Mouse (Mus musculus): ENCODE measurements around the gene Scd2. TPM values are rescaled to one million over a fixed set of nuclear protein-coding genes. Genes with fewer than 3 reads are reported as not detected.

Gene Scd2
- polyA plus RNA-seq, 1 experiment from 2014 or later, result 6.2 TPM

DNA sequence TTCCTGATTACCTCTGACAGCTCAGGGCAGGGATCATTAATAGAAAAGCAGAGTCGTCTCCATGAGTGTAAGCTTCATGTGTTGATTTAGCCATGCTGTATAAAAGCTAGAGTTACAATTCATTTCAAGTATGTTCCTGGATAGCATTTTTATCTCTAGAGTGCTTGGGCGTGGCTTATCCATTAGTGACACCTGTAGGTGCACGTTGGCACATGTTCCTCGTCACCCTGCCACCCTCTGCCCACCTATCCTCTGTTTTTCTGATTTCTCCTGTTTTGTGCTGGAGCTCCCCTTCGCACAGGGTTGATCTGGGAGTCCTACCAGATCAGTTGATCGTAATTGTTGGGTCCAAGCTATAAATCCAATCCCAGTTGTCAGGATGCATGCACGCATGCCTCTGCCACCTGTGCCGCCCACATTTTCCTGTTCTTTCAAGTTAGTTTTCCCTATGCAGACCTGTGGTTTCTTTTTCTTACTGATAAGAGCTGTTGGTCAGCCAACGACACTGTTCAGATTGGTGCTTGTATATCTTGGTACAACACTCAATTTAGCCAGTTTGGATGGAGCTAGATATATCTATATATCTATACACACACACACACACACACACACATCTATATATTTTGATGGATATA, 8.3 kb downstream of the Scd2 start:
- 51% methylated on average over 9 of the region's 9 CpGs for WGBS (ENCODE audit: insufficient replicate concordance)
- DNase-seq, result no peak
- Histone ChIP-seq H3K9ac (replicated peaks) (no peak overlapping the region), H3K36me3 (replicated peaks; ENCODE audit: insufficient read depth, low read length) (peaks cover 77% of the 10 kb centered on the region), H3K4me3 (ENCODE audit: low read depth, low read length) (0 out of 2 replicates have a peak overlapping the region, but pooled peaks have one; percentile 0), H3K27me3 (ENCODE audit: insufficient read depth, low read length) (no peaks in the 10 kb centered on the region), H3K9me3 (ENCODE audit: low read length) (no peaks in the 10 kb centered on the region), H3K4me1 (ENCODE audit: insufficient read depth) (peaks cover 40% of the 10 kb centered on the region), H3K27ac (ENCODE audit: low read depth) (peak overlapping the region; percentile 58; the same call in 1 of the 2 replicates), H3K4me2 (ENCODE audit: low read depth, low read length) (peak overlapping the region; percentile 15)
- TF ChIP-seq CTCF (IDR thresholded peaks at IDR 0.05; ENCODE audit: low read depth), result 0 out of 2 replicates have a peak, but pooled peaks have one; percentile 12
- peak; percentile 85 for TF ChIP-seq EP300 (IDR thresholded peaks at IDR 0.05; ENCODE audit: low read depth)
- peak; percentile 79 for ATAC-seq

DNA sequence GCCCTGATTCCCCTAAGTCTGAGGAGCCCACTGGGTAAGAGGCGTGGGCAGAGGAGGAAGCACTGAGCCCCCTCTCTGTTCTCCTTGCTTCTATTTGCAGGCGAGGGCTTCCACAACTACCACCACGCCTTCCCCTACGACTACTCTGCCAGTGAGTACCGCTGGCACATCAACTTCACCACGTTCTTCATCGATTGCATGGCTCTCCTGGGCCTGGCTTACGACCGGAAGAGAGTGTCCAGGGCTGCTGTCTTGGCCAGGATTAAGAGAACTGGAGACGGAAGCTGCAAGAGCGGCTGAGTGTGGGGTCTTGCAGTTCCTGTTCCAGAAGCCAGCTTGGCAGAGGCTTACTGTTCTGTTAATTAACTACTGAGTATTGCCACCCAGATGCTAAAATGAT, 9.4 kb downstream of the Scd2 start:
- Histone ChIP-seq H3K27ac (ENCODE audit: low read depth) (no peak overlapping the region), H3K27me3 (ENCODE audit: insufficient read depth, low read length) (no peaks in the 10 kb centered on the region), H3K4me1 (ENCODE audit: insufficient read depth) (peaks cover 31% of the 10 kb centered on the region), H3K9ac (replicated peaks) (no peak overlapping the region), H3K9me3 (ENCODE audit: low read length) (no peaks in the 10 kb centered on the region), H3K4me2 (ENCODE audit: low read depth, low read length) (no peak overlapping the region), H3K4me3 (ENCODE audit: low read depth, low read length) (no peak overlapping the region), H3K36me3 (replicated peaks; ENCODE audit: insufficient read depth, low read length) (peaks cover 83% of the 10 kb centered on the region)
- 81% methylated on average over 11 of the region's 11 CpGs for WGBS (ENCODE audit: insufficient replicate concordance)
- TF ChIP-seq EP300 (IDR thresholded peaks at IDR 0.05; ENCODE audit: low read depth), result no peak
- no peak for TF ChIP-seq CTCF (IDR thresholded peaks at IDR 0.05; ENCODE audit: low read depth)
- no peak for ATAC-seq
- no peak for DNase-seq

GRCm38 (mm10) chr19:44303502-44303901, 10.0 kb downstream of the Scd2 start:
- Histone ChIP-seq H3K27me3 (ENCODE audit: insufficient read depth, low read length) (no peaks in the 10 kb centered on the region), H3K4me1 (ENCODE audit: insufficient read depth) (peaks cover 25% of the 10 kb centered on the region), H3K4me3 (ENCODE audit: low read depth, low read length) (no peak overlapping the region), H3K9me3 (ENCODE audit: low read length) (no peaks in the 10 kb centered on the region), H3K36me3 (replicated peaks; ENCODE audit: insufficient read depth, low read length) (peaks cover 82% of the 10 kb centered on the region), H3K27ac (ENCODE audit: low read depth) (no peak overlapping the region), H3K9ac (replicated peaks) (no peak overlapping the region), H3K4me2 (ENCODE audit: low read depth, low read length) (no peak overlapping the region)
- 86% methylated on average over 8 of the region's 8 CpGs for WGBS (ENCODE audit: insufficient replicate concordance)
- ATAC-seq, result no peak
- no peak for DNase-seq
- TF ChIP-seq EP300 (IDR thresholded peaks at IDR 0.05; ENCODE audit: low read depth) (no peak), CTCF (IDR thresholded peaks at IDR 0.05; ENCODE audit: low read depth) (no peak)

DNA sequence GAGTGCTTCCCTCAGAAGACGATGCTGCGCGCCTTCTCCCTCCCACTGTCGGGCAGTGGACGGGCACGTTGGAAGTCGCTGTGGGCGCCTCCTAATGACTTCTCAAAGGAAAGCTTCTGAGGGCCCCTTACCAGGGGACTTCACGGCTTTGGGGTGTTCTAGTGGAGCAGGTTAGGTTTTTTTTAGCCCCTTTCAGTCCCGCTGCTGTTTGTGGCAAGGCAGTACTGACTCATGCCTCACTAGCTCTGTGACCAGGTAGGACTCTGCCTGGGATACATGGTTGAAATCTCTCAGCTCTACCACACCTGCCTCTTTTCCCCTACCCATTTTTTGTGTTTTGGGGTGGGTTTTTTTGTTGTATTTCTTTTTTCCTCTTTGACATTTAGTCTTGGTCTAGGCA, 10.9 kb downstream of the Scd2 start:
- WGBS (ENCODE audit: insufficient replicate concordance), result 86% methylated on average over 10 of the region's 10 CpGs
- no peaks in the 10 kb centered on the region for H3K27me3 ChIP-seq (ENCODE audit: insufficient read depth, low read length)
- H3K9me3 ChIP-seq (ENCODE audit: low read length), result no peaks in the 10 kb centered on the region
- peaks cover 77% of the 10 kb centered on the region for H3K36me3 ChIP-seq (replicated peaks; ENCODE audit: insufficient read depth, low read length)
- H3K4me1 ChIP-seq (ENCODE audit: insufficient read depth), result peaks cover 15% of the 10 kb centered on the region
- no peak overlapping the region for H3K27ac ChIP-seq (ENCODE audit: low read depth)
- H3K9ac ChIP-seq (replicated peaks), result no peak overlapping the region
- no peak overlapping the region for H3K4me3 ChIP-seq (ENCODE audit: low read depth, low read length)
- no peak for DNase-seq
- H3K4me2 ChIP-seq (ENCODE audit: low read depth, low read length), result no peak overlapping the region
- TF ChIP-seq EP300 (IDR thresholded peaks at IDR 0.05; ENCODE audit: low read depth) (no peak), CTCF (IDR thresholded peaks at IDR 0.05; ENCODE audit: low read depth) (no peak)
- ATAC-seq, result no peak

GRCm38 (mm10) chr19:44304851-44305510, 11.5 kb downstream of the Scd2 start:
- Histone ChIP-seq H3K36me3 (replicated peaks; ENCODE audit: insufficient read depth, low read length) (peaks cover 74% of the 10 kb centered on the region), H3K4me3 (ENCODE audit: low read depth, low read length) (no peak overlapping the region), H3K9me3 (ENCODE audit: low read length) (no peaks in the 10 kb centered on the region), H3K4me2 (ENCODE audit: low read depth, low read length) (no peak overlapping the region), H3K27ac (ENCODE audit: low read depth) (no peak overlapping the region), H3K4me1 (ENCODE audit: insufficient read depth) (peaks cover 14% of the 10 kb centered on the region), H3K9ac (replicated peaks) (no peak overlapping the region; the same call in 1 of the 2 replicates), H3K27me3 (ENCODE audit: insufficient read depth, low read length) (no peaks in the 10 kb centered on the region)
- ATAC-seq, result no peak
- no peak for DNase-seq
- 86% methylated on average over 16 of the region's 16 CpGs for WGBS (ENCODE audit: insufficient replicate concordance)
- TF ChIP-seq EP300 (IDR thresholded peaks at IDR 0.05; ENCODE audit: low read depth) (no peak), CTCF (IDR thresholded peaks at IDR 0.05; ENCODE audit: low read depth) (no peak)

GRCm38 (mm10) chr19:44305701-44306100, 12.2 kb downstream of the Scd2 start:
- H3K27ac ChIP-seq (ENCODE audit: low read depth), result no peak overlapping the region
- H3K36me3 ChIP-seq (replicated peaks; ENCODE audit: insufficient read depth, low read length), result peaks cover 67% of the 10 kb centered on the region
- TF ChIP-seq CTCF (IDR thresholded peaks at IDR 0.05; ENCODE audit: low read depth), result no peak
- no peak for TF ChIP-seq EP300 (IDR thresholded peaks at IDR 0.05; ENCODE audit: low read depth)
- H3K4me1 ChIP-seq (ENCODE audit: insufficient read depth), result peaks cover 7% of the 10 kb centered on the region
- H3K9ac ChIP-seq (replicated peaks), result no peak overlapping the region
- H3K4me3 ChIP-seq (ENCODE audit: low read depth, low read length), result no peak overlapping the region
- 90% methylated on average over 15 of the region's 15 CpGs for WGBS (ENCODE audit: insufficient replicate concordance)
- DNase-seq, result no peak
- no peak overlapping the region for H3K4me2 ChIP-seq (ENCODE audit: low read depth, low read length)
- no peaks in the 10 kb centered on the region for H3K27me3 ChIP-seq (ENCODE audit: insufficient read depth, low read length)
- H3K9me3 ChIP-seq (ENCODE audit: low read length), result no peaks in the 10 kb centered on the region
- ATAC-seq, result no peak

Measured in liver, postnatal 0 days (tissue).